Mouse (Mus musculus): Measurements from ENCODE around the gene Vps11.

DNA sequence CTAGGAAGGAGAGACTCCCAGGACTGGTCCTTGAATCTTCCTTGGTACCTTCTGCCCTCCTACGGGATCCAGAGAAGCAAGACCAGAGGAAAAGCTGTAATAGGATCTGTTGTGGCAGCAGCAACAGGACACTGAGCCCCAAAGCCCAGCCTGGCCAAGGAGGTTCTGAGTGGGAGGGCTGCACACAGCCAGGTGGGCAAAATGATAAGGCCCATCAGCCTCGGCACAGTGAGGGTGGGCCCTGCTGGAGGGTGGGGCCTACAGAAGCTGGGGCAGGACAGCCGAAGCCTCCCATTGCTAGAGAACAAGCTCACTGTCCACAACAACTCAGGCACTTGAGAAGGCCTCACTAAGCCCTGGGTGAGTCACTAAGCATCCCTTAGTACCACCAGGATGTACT lies 19.3 kb downstream of the Vps11 start:
- no peak for TF ChIP-seq CTCF (IDR thresholded peaks at IDR 0.05; ENCODE audit: borderline replicate concordance, control insufficient read depth, extremely low read depth, insufficient read depth, low read length, poor library complexity)
- no peak for TF ChIP-seq POLR2A (IDR thresholded peaks at IDR 0.05; ENCODE audit: control insufficient read depth, extremely low read depth, insufficient read depth, low read length, poor library complexity)

Data from thymus, adult 2 months (tissue).